Mouse (Mus musculus) lung, adult 2 months (tissue): Measurements from ENCODE around the gene Ctbp2.

Experiments used
- CTCF ChIP-seq: fragments of 200-500 bp; IDR thresholded peaks from 2 replicates; pipeline ENCODE4 v1.5.1; 2011; ENCODE audit warnings: mild to moderate bottlenecking, low read length, control low read depth; ENCODE audit not compliant: insufficient read depth
- POLR2A ChIP-seq: fragments of 200-500 bp; IDR thresholded peaks from 2 replicates; pipeline ENCODE4 v1.6.1; 2011; ENCODE audit warnings: low read depth, mild to moderate bottlenecking, control low read depth, low read length, borderline replicate concordance; ENCODE audit errors: extremely low read depth

- no peak for TF ChIP-seq CTCF
- TF ChIP-seq POLR2A: no peak
Measured at GRCm38 (mm10) chr7:133002271-133002670, 121.9 kb downstream of the Ctbp2 start.
